Mouse (Mus musculus) layer of hippocampus, postnatal 25 days (tissue): Measurements from ENCODE around the gene Marc1. TPM values are rescaled to one million over a fixed set of nuclear protein-coding genes. Genes with fewer than 3 reads are reported as not detected.

Experiments
- DNase-seq, 2 experiments: peaks; one replicate each; pipeline ENCODE4 v3.0.0; 2022; ENCODE audit warnings: mixed read lengths in 2 of 2, low spot score in 1 of 2; ENCODE audit errors: extremely low spot score in 1 of 2
- total RNA-seq, 2 experiments: library from RNA; stranded (reverse); gene quantifications; 2 replicates each; pipeline ENCODE4 v1.2.3; 2021

The Marc1 gene
- total RNA-seq = under 1 TPM in 1 of 2 experiments, not detected in 1; 0.31 TPM

- DNase-seq = no peak
Measured at GRCm38 (mm10) chr1:184810780-184811575, at the start of gene Marc1. Gene Marc1, minus strand, starts transcription at chr1:184811313.

- DNase-seq = no peak
Measured at GRCm38 (mm10) chr1:184860276-184860675, 49.2 kb upstream of the Marc1 start.

GRCm38 (mm10) chr1:184858253-184858652 lies 47.1 kb upstream of the Marc1 start:
- DNase-seq = no peak

DNA sequence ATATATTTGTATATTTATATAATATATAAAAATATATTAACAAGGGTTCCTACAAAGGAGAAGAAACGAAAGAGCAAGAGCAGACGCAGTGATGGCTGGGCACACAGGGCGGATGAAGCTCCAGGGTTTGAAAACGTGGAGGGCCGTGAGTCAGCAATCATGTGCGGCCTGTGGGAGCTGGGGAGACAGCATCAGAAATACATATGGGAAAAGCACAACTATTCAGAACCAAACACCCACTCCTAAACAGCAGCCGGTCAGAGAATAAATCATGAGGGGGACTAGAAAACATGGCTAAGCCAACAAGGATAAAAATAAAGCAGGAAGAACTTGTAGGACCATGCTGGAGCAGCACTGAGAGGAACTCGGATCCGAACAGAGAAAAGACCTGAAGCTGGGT lies 46.1 kb upstream of the Marc1 start:
- DNase-seq = no peak

GRCm38 (mm10) chr1:184853922-184854321 lies 42.8 kb upstream of the Marc1 start:
- no peak for DNase-seq

DNA sequence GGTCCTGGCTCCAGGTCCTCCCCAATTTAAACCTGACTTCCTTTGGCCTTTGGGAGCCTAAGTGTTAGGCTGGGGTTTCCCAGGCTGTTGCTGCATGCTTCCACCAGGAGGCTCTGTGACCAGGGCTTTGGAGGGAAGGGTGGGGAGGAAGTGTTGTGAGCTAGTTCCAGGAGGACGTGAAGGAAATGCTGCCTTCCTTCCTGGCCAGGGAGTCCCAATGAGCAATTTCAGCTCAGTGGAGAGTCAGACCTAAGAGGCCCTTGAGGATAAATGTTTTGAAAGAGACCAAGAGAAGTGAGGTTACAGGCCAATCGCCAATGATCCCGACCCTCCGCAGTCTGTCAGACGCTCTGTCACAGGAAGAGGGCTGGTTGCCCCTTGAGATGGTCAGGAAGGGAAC lies 42.2 kb upstream of the Marc1 start:
- DNase-seq = peak; percentile 44 to 59

- peak; percentile 23 to 59 for DNase-seq
Measured at GRCm38 (mm10) chr1:184851741-184852618, 40.9 kb upstream of the Marc1 start.

- DNase-seq = no peak
Measured at GRCm38 (mm10) chr1:184851166-184851565, 40.1 kb upstream of the Marc1 start.

DNA sequence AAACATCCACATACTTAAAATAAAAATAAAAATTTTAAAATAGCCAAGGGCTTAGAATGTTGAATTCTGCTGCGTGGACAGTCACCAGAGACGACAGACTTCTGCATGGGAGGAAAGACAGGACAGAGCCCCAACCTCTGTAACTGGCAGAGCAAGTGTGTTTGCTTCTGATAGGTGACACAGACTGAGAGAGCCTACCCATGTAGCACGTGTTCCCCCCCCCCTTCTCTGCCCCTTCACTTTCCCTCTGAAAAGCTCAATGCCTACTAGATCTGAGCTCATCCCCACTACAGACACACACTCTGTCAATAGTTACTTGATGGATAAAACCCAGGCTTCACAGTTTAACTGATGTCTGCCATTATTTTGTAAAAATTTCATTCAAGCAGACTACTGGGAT lies 35.9 kb upstream of the Marc1 start:
- no peak for DNase-seq

DNA sequence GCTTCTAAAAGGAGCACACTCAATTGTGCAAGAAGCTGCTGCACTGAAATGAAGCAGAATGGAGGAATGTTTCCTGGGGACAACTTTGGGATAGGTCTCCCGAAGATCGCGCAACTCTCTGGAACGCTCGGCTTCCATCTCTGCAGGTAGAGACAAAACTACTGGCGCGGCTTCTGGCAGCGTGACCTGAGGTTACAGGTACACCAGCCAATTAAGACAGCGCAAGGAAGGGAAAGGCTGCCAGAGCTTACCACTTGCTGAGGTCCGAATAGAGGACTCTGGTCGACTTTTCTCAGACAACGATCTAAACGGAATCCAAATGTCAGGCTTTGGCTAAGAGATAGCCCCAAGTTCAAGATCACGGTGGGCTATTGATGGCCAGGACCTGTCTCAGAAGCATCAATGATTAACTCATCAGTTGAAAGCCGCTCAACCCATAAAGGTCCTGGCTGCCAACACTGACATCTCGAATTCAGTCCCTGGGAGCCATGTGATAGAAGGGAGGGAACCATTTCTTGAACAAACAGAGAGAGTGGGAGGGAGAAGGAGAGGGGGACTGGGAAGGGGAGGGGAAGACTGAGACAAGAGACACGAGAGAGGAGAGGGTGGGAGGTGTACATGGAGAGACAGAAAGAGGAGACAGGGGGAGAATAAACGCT lies 35.1 kb upstream of the Marc1 start, which contains the start of gene Marc2:
Gene Marc2 (minus strand): TSS at position 360 of the 659 bp plus-strand sequence.
- DNase-seq = no peak

- peak; percentile 68 to 71 for DNase-seq
Measured at GRCm38 (mm10) chr1:184845111-184846071, 34.3 kb upstream of the Marc1 start.

- DNase-seq = no peak
Measured at GRCm38 (mm10) chr1:184844326-184845066, 33.4 kb upstream of the Marc1 start.

DNA sequence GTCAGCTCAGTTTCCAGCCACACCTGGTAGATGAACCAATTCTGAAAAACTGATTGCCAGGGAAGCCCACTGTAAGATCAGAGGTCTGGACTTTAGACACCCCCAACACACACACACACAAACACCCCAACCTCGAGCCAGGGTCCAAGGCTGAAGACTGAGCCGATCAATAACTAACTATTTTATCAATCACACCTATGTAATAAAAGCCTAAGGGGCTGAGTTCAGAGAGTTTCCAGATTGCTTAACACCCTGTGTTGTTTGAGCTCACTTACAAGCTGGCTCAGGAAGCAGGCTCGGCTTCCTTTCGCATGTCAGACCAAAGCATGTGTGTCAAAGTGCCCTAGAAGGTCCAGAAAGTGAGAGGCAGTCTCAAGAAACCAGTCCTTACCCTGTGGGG lies 26.5 kb upstream of the Marc1 start:
- DNase-seq = no peak

DNA sequence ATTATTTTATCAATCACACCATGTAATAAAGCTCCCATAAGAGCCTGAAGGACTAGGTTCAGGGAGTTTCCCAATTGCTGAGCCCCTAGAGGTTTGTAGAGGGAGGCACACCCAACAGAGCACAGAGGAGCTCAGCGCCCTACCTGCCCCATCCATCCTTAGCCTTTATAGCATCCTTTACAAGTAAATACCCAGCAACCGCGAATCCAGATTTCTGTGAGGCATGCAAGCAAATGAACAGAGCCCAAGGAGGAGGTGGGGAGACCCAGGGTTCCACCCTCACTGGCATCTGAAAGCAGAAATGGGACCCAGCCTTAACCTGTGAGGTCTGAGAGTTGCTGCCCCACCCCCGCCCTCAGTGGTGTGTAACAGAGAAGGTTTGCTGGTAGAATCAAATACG lies 25.2 kb upstream of the Marc1 start:
- DNase-seq = no peak

GRCm38 (mm10) chr1:184833499-184833898 lies 22.4 kb upstream of the Marc1 start:
- DNase-seq = no peak

- no peak for DNase-seq
Measured at GRCm38 (mm10) chr1:184832211-184832610, 21.1 kb upstream of the Marc1 start.

- DNase-seq = no peak
Measured at GRCm38 (mm10) chr1:184829897-184830296, 18.8 kb upstream of the Marc1 start.

GRCm38 (mm10) chr1:184827175-184827701 lies 16.1 kb upstream of the Marc1 start:
- no peak for DNase-seq

- DNase-seq = peak; percentile 19 to 60
Measured at GRCm38 (mm10) chr1:184825093-184825492, 14.0 kb upstream of the Marc1 start.
